Mouse (Mus musculus) lung, postnatal 0 days (tissue): ENCODE measurements at regions not wholly inside any gene's neighbourhood (a gene's known extent, or its start where the extent isn't known, plus 50 kb on each side); places are given as distances from the start of the nearest gene placed in this dataset.

Experiments used
- ATAC-seq: fragments of 200-750 bp; cut with Nextera tagmentation; 2 replicates; pipeline ENCODE4 v1.8.0; 2017; ENCODE audit warnings: moderate library complexity
- DNase-seq: peaks from one replicate; pipeline ENCODE4 v3.0.0-alpha.2; 2016; ENCODE audit warnings: low spot score
- H3K27ac ChIP-seq: fragments of 300-500 bp; sonication (generic); 2 replicates; pipeline ENCODE4 v1.5.1; 2014; ENCODE audit warnings: antibody characterized with exemption, mild to moderate bottlenecking, low read length, mixed read lengths
- H3K27me3 ChIP-seq: fragments of 300-500 bp; sonication (generic); replicated peaks from 2 replicates; pipeline ENCODE4 v1.6.1; 2014; ENCODE audit warnings: low read length, mixed read lengths; ENCODE audit not compliant: insufficient read depth
- H3K36me3 ChIP-seq: fragments of 300-500 bp; sonication (generic); 2 replicates; pipeline ENCODE4 v1.6.1; 2014; ENCODE audit warnings: low read length, mixed read lengths; ENCODE audit not compliant: insufficient read depth
- H3K4me1 ChIP-seq: fragments of 300-500 bp; sonication (generic); 2 replicates; pipeline ENCODE4 v1.6.1; 2014; ENCODE audit warnings: antibody characterized with exemption, low read depth, low read length, mixed read lengths; ENCODE audit not compliant: insufficient read depth
- H3K4me2 ChIP-seq: fragments of 300-500 bp; sonication (generic); replicated peaks from 2 replicates; pipeline ENCODE4 v1.6.1; 2014; ENCODE audit warnings: low read depth, mild to moderate bottlenecking, low read length, moderate library complexity, mixed read lengths
- H3K4me3 ChIP-seq: fragments of 300-500 bp; sonication (generic); 2 replicates; pipeline ENCODE4 v1.5.1; 2014; ENCODE audit warnings: low read depth, low read length
- H3K9ac ChIP-seq: fragments of 300-500 bp; sonication (generic); replicated peaks from 2 replicates; pipeline ENCODE4 v1.6.1; 2014; ENCODE audit warnings: low read depth, mild to moderate bottlenecking
- H3K9me3 ChIP-seq: fragments of 300-500 bp; sonication (generic); 2 replicates; pipeline ENCODE4 v1.6.1; 2016; ENCODE audit warnings: low read length, mixed read lengths
- CTCF ChIP-seq: IDR thresholded peaks from 2 replicates; pipeline ENCODE4 v1.5.1; 2016; ENCODE audit warnings: antibody characterized with exemption, mild to moderate bottlenecking
- EP300 ChIP-seq: IDR thresholded peaks from 2 replicates; pipeline ENCODE4 v1.6.1; 2016; ENCODE audit warnings: antibody characterized with exemption, mild to moderate bottlenecking, control low read depth
- WGBS: fragments of 180-500 bp; shearing (Covaris S2); extraction: QIAGEN DNeasy Blood & Tissue Kit; methylation state at CpG from one replicate; pipeline ENCODE4 v1.1.7; 2014; 5-methylcytosine and 5-hydroxymethylcytosine counted together

GRCm38 (mm10) chr2:75607010-75607915 is 51.8 kb upstream of the Hnrnpa3 start:
- no peak overlapping the region for H3K9ac ChIP-seq
- no peak overlapping the region for H3K4me2 ChIP-seq
- H3K9me3 ChIP-seq, result no peaks in the 10 kb centered on the region
- ATAC-seq (peak; percentile 56), DNase-seq (peak; percentile 67)
- H3K4me1 ChIP-seq, result peaks cover 9% of the 10 kb centered on the region; the same call in 1 of the 2 replicates
- TF ChIP-seq EP300 (no peak; the same call in 1 of the 2 replicates), CTCF (peak; percentile 28; the same call in 1 of the 2 replicates)
- no peak overlapping the region for H3K4me3 ChIP-seq
- no peaks in the 10 kb centered on the region for H3K36me3 ChIP-seq
- WGBS, result 48% methylated on average over 11 of the region's 11 CpGs
- H3K27ac ChIP-seq, result no peak overlapping the region
- H3K27me3 ChIP-seq, result no peaks in the 10 kb centered on the region

- Histone ChIP-seq H3K4me2 (no peak overlapping the region), H3K4me1 (peaks cover 12% of the 10 kb centered on the region; the same call in 1 of the 2 replicates), H3K9ac (no peak overlapping the region), H3K36me3 (no peaks in the 10 kb centered on the region), H3K27ac (peak overlapping the region; percentile 39), H3K4me3 (no peak overlapping the region), H3K9me3 (no peaks in the 10 kb centered on the region), H3K27me3 (no peaks in the 10 kb centered on the region)
- ATAC-seq (no peak), DNase-seq (no peak)
- no peak for TF ChIP-seq EP300
- WGBS, result 60% methylated on average over 10 of the region's 10 CpGs
Observed at GRCm38 (mm10) chr2:75607958-75608357, 51.1 kb upstream of the Hnrnpa3 start.

- WGBS, result 44% methylated on average over 15 of the region's 15 CpGs
- Histone ChIP-seq H3K9ac (no peak overlapping the region), H3K27ac (peak overlapping the region; percentile 39)
Observed at GRCm38 (mm10) chr2:75608482-75608881, 50.6 kb upstream of the Hnrnpa3 start.

GRCm38 (mm10) chr2:75609150-75609946 is 49.7 kb upstream of the Hnrnpa3 start:
- 21% methylated on average over 27 of the region's 27 CpGs for WGBS
- peak; percentile 90 for DNase-seq
- ATAC-seq, result peak; percentile 67
- no peak overlapping the region; the same call in 1 of the 2 replicates for H3K9ac ChIP-seq
- no peaks in the 10 kb centered on the region for H3K27me3 ChIP-seq
- peak; percentile 36; the same call in 1 of the 2 replicates for TF ChIP-seq EP300
- peak; percentile 38; the same call in 1 of the 2 replicates for TF ChIP-seq CTCF
- H3K4me1 ChIP-seq, result peaks cover 16% of the 10 kb centered on the region; the same call in 1 of the 2 replicates
- H3K27ac ChIP-seq, result peak overlapping the region; percentile 39
- H3K4me2 ChIP-seq, result peak overlapping the region; percentile 48
- H3K9me3 ChIP-seq, result no peaks in the 10 kb centered on the region
- H3K4me3 ChIP-seq, result peak overlapping the region; percentile 24
- H3K36me3 ChIP-seq, result no peaks in the 10 kb centered on the region

More at GRCm38 (mm10) chr2:75608482-75608881, 50.6 kb upstream of the Hnrnpa3 start:
- Histone ChIP-seq H3K36me3 (no peaks in the 10 kb centered on the region), H3K4me2 (0 out of 2 replicates have a peak overlapping the region, but pooled peaks have one; percentile 48), H3K4me3 (no peak overlapping the region), H3K9me3 (no peaks in the 10 kb centered on the region), H3K27me3 (no peaks in the 10 kb centered on the region), H3K4me1 (peaks cover 15% of the 10 kb centered on the region; the same call in 1 of the 2 replicates)
- DNase-seq, result peak; percentile 50
- peak; percentile 16; the same call in 1 of the 2 replicates for ATAC-seq
- no peak for TF ChIP-seq CTCF
- no peak for TF ChIP-seq EP300
